Mouse (Mus musculus) CD4-positive, CD25-positive, alpha-beta regulatory T cell, adult 4 months (primary cell): ENCODE data around the gene Col7a1. TPM values are rescaled to one million over a fixed set of nuclear protein-coding genes. Genes with fewer than 3 reads are reported as not detected.

Source experiments
- ATAC-seq: one replicate; pipeline ENCODE4 v1.8.0; 2017
- polyA plus RNA-seq, 2 experiments: library from polyadenylated mRNA; unstranded; fragments of 100-300 nt; shearing (Covaris generic); gene quantifications; one replicate each; pipeline ENCODE4 v1.2.1; 2017

Col7a1 gene
- polyA plus RNA-seq: not detected

DNA sequence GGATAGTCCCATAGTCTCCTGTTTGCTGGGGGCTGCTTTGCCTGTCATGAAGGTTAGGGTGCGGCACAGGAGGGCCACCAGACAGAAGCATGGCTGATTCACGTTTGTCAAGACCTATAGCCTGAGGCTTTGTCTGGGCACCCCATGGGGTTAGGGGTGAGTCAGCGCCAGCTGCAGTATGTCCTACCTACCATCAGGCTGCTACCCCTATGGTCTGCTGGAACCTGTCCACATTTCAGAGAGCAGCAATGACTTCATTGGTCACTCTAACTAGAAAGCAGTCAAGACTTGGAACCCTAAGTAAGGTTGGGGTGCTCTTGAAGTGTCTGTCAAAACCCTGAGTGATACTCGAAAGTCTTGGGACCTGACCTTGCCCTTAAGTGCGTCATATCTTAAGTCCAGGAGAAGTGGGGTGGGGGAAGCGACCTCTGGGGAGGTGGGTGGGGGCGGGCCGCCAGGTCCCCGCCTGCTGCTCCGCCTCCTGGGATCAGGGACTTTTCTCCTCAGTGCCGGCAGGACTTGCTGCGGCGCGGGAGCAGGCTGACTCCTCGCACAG is at the start of gene Col7a1:
Gene Col7a1 (plus strand): TSS at position 506 of the 556 bp plus-strand sequence.
- ATAC-seq: no peak

DNA sequence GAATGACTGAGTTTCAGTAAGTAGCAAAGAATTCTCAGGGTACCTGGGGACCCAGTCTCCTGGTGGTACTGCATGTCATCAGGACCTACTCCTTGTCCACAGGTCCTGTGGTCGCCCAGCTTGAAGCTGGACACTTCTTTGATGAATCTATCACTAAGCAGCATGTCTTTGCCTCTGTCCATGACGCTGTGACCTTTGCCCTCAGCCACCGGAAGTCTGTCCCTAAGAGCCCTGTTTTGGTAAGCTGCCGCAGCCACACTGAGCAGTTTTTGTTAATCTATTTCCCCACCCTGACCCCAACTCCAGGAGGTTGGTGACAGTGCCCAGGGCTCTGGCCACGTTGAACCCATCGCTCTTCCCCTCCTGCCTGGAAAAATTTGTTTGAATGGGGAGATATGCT is 41.1 kb upstream of the Col7a1 start:
- ATAC-seq: no peak

DNA sequence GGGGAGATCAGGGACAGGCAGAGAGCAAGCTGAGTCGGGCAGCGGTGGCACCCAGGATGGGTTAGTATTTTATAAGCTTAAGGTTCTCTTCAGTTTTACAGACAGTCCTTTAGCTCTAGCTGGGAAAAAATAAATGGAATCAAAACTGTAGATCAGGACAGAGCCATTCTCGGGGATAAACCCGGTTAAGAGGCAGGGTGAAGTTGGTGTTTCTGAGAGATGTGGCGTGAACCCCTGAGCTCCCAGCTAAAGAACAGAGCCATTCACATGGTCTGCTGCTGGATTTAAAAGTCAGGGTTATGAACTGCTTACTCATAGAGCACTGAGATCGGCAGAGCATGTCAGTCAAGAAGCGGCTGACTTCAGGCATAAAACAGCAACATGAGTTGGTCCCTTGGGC is 40.2 kb upstream of the Col7a1 start:
- no peak for ATAC-seq

DNA sequence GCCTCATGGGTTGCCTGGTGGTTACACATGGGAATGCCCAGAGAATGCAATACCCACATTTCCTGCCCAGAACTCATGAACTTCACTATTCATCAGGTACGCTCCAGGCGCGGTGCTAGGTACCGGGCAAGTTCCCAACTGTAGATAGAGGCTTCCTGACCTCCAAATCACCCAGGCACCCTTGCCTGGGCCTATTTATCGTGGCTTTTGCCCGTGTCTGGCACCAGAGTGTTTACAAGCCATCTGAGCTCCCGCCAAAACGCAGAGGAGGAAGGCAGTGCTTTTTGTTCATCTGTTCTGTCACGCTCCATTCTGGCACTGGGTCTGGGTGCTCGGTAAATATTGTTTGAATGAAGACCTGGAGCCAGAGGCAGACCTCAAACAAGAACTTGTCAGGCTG is 39.8 kb upstream of the Col7a1 start:
- no peak for ATAC-seq

DNA sequence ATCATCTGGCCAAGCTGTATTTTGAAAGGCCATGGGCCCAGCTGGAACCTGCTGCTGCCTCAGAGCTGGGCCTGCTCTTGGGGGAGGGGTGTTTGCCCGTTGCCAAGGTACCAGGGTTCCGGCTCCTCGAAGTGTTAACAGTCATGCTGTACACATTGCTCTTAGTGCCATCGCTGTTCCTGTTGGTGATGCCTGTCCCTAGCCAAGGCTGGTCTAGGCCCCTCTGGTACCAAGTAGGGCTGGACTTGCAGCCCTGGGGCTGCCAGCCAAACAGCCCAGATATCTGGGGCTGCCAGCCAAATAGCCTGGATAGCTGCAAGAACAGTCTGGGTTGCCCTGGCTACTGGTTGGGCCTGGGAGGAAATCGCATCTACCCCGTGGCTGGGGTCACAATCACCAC is 38.9 kb upstream of the Col7a1 start, which contains the start of gene Tmem89:
Gene Tmem89 (plus strand): TSS at position 129 of the 400 bp plus-strand sequence.
- no peak for ATAC-seq

DNA sequence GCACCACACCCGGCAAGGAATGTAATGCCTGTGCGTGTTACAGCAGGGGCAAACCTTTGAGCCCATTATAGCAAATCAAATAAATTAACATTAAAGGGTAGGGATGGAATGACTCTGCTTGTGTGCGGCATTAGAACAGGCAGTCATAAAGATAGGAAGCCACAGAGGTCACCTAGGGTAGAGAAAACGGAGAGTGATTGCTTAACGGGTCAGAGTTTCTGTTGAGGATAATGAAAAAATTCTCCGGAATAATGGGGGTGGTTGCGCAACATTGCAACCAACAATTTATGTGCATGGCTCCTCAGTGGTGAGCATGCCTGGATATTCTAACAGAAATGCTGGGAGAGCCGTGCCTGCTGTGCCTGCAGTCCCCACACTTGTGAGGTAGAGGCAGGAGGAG is 27.5 kb upstream of the Col7a1 start:
- ATAC-seq: no peak

DNA sequence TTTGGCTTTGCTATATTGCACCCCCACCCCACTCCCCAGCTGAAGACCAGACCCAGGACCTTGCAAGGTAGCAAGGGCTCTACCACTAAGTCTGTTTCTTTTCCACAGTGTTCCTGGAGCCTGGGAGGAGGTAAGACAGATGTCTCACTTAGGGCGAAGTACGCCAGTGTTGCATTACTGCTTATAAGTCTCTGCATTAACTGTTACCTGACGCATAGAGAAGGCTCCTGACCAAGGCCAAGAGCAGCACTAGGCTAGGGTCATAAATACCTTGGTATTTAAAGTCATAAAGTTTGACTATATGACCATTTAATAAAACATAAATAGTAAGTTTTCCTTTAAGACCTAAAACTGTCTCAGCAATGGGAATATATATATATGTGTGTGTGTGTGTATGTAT is 25.0 kb upstream of the Col7a1 start:
- ATAC-seq: no peak

DNA sequence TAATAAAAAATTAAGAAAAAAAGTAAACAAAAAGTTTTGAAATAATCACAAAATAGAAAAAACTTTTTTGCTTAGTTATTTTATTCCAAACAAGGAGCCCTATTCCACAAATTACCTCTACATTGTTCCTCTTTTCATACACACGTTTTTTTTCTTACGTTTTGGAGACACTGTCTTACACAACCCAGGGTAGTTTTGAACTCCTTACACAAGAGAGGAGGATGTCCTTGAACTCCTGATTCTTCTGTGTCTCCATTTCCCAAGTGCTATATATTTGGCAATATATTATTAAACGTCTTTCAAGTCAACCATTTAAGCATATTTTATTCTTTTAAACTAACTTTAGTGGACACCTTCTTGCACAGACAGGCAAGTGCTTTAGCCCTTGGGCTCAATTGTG is 17.4 kb upstream of the Col7a1 start:
- peak; percentile 8 for ATAC-seq

DNA sequence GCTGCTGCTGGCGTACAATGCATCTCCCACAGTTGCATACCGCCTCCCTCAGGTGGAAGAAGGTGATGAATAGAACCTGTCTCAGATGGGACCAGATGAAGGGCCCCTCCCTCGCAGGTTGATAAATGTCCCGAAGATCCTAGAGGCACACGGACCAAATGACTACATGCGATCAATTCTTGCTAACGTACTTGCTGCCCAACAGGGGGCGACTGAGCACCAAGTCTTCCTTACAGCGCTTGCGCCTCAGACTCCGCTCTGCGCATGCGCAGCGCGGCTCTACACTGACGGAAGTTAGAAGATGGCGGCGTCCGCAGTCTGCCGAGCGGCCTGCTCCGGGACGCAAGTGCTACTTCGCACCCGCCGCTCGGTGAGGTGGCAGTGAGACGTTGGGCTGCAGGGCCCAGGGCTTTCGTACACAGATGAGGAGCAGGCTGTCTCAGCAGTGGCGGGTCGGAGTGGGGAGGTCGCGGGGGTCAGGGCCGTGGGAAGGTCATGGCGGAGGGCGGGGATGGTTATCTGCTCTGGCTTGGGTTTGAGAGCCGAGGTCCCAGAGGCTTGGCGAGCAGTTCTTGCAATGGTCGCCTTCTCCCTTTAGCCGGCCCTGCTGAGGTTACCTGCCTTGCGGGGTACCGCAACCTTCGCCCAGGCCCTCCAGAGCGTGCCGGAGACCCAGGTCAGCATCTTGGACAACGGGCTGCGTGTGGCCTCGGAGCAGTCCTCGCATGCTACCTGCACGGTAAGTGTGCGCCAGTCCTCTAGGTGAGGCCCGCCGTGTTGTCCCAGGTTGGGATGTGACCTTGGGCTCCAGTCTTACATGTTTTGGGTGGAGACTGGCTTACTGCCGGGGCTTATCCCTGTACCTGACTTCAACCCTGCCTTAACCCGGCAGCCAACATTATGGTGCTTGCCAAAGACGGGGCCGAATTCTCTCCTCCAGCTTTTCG is 16.7 kb upstream of the Col7a1 start, which contains the start of gene Uqcrc1:
Gene Uqcrc1 (plus strand): TSS at position 216 of the 947 bp plus-strand sequence.
- peak; percentile 97 for ATAC-seq

DNA sequence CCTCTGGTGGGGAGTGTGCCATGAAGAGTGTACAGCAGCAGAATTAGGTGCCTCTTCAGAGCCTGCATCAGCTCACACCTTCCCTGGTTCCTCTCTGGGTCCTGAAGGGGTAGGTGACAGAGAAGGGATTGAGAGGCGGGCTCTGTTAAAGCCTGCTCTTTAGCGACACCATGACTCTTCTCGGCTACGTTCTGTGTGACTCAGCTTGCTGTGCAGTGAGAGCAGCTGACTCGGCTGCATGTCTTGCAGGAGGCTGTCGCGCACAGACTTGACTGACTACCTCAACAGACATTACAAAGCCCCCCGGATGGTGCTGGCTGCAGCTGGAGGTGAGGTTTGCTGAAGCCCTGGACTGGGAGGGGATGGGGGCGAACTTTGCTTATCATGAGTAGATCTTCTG is 8.3 kb upstream of the Col7a1 start:
- no peak for ATAC-seq

DNA sequence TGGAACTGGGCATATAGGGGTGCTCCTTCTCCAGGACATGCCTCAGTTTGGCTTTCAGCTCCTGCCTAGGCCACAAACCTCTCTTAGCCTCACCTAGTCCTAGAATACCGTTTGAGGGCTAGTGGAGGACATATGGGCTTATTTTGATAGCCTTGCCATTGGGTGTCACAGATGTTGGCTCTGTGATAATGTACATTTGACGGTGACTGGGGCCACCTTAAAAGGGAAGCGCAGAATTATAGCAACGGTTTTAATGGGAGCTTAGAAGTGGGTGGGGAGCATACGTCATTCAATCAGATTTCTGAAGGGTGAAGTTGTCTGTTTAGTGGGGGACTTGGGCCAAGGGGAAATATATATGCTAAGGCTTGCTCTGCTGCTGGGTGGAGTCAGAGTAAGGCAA is 7.8 kb upstream of the Col7a1 start:
- ATAC-seq: no peak

DNA sequence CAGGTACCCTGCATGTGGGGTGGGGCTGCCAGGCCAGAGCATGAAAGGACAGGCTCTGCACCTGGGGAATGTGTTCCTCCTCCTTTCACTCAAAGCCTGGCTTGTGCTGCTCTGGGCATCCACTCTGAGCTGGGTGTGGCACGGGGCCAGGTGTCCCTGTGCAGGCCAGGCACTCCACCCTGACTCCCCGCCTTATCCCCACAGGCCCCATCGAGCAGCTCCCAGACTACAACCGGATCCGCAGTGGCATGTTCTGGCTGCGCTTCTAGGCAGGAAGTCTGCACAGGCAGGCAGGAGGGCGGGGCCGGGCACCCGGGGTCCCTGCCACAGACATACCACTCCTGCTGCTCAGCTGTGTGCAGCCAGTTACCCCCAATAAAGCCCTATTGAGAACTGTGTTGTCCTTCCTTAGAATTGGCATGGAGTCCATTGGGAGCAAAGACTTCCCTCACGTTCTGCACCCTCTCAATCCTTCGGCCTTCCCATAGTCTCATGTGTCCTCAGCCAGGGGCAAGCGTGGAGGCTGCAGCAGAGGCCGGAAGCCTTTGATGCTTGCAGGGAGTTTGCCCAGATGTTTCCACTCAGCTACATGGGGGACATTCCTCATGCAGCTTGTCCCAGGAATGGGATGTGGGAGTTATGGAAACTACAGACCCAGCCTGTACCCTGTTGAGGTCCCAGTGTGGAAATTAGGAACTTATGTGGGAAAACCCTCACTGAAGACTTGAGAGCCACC is 4.0 kb upstream of the Col7a1 start:
- no peak for ATAC-seq

DNA sequence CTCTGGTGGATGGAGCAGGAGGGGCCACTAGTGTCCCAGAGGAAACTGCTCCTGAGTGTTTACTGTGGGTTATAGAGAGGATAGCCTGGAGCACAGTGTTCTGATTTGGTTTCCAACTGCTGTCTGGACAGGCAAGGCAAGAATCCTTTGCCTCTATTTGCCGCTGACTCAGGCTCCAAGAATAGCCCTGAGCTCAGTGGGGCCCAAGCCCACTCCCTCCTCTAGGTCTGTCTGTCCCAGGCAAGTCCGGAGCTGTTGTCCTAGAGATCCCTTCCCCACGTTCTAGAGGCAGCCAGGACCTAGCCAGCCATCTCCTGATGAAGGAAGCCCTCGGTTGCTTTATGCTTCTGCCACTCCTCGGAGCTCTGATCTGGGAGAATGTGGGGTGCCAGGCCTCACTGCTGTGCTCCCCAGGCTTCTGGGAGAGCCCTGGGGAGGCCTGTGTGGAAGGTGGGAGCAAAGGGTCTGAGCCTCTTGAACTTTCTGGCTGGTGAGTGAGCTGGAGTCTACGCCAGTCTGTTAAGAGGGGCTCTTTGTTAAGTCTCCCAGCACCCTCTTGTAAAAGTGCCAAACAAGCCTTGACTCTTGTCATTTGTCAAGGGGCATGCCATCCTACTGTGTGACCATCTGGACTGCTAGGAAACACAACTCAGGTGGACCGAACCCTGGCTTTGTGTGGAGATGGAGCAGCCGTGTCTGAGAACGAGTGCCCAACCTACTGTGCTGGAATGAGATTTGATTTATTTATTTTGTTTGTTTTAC is 3.2 kb upstream of the Col7a1 start:
- ATAC-seq: no peak

DNA sequence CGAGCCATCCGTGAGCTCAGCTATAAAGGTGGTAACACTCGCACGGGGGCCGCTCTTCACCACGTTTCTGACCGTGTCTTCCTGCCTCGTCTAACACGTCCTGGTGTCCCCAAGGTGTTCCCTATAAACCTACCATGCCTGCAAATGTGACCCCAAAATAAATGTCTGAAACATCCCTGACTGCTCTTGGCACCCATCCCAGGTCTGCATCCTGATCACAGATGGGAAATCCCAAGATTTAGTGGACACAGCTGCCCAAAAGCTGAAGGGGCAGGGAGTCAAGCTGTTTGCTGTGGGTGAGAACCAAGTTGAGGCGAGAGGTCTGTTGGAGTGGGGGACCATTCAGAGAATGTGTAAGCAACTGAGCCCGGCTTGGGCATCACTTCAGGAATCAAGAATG is 1.9 kb downstream of the Col7a1 start:
- no peak for ATAC-seq

DNA sequence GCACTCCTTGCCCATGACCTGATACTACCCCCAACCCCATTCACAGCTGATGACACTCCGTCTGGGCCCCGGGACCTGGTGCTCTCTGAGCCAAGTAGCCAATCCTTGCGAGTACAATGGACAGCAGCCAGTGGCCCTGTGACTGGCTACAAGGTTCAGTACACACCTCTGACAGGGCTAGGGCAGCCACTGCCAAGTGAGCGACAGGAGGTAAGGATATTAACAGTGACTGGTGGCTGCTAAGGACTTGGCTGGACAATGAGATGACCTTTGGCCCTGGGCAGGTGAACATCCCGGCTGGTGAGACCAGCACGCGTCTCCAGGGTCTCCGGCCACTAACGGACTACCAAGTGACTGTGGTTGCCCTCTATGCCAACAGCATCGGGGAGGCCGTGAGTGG is 2.5 kb downstream of the Col7a1 start:
- ATAC-seq: no peak

DNA sequence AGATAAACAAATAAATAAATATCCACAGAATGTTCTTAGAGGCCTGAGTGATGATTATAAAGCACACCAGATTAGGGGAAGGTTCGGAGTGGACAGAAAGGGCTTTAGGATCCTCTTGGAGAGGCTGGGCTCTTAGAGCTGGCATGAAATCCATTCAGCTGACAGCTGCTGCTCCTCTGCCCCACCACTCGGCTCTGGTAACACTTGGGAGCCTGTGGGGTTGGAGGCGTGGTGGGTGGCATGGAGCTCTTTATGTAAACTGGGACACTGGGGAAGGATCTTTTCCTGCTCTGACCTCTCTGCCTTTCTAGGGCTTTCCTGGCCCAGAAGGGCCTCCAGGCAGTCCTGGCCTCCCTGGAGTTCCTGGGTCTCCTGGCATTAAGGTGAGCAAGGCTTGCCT is 10.2 kb downstream of the Col7a1 start:
- ATAC-seq: no peak

DNA sequence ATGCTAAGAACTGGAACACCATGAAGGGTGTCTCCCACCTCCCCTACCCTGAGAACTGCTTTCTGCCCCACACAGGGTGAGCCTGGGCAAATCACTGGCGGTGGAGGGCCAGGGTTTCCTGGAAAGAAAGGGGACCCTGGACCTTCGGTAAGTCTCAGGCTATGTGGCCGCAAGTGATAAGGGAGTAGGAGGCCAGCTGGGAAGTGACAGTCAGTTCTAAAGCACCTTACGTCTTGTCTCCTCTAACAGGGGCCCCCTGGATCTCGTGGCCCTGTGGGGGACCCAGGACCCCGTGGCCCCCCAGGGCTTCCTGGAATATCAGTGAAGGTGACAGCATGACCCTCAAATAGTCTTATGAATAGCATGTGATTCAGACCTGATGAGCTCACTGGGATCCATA is 11.0 kb downstream of the Col7a1 start:
- ATAC-seq: no peak

DNA sequence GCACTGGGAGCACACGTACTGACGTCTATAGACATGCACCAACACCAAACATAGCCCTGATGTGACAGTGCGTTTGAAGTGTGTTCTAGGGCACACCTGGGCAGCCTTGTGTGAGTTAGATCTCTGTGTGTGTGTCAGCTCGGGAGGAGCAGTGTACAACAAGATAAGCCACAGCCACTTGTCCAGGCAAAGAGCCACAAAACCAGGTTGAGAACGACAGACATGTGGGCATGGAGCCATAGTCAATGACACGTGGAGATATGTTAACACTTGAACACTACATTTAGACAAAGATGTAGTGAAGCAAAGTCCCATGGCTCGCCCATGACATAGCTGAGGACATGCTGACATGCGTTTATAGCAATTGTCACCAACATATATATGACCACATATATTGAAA is 17.2 kb downstream of the Col7a1 start:
- no peak for ATAC-seq

DNA sequence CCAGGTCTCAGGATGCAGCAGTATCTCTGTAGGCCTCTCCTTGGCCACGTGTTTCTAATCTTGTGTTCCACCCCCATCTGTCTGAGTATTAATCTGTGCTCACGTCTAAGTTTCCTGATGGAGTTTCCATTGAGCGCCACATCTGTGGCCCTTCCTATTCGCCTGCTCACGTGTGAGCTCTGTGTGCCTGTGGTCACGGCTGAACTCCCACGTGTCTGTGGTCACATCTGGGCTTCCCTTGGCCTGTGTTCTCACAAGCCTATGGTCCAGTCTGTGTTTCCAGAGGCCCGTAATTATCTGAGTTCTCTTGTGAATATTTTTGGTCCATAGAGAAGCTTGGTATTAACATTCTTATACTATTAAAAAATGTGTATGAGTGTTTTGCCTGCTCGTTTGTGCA is 23.1 kb downstream of the Col7a1 start:
- ATAC-seq: no peak

DNA sequence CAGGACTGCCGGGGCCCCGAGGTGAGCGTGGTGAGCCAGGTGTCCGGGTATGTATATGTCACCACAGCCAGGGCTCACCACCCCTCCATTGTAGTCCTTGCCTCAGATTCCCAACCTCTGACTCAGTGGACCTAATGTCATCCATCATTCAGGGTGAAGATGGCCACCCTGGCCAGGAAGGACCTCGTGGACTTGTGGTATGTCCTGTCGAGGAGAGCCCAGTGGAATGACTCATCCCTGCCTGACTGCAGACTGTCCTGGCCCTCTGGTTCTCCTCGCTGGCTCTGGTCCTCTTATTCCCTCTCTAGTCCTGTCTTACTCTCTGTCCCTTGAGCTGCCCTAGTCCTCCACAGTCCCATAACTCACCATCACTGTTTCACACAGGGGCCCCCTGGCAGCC is 24.6 kb downstream of the Col7a1 start:
- ATAC-seq: no peak

DNA sequence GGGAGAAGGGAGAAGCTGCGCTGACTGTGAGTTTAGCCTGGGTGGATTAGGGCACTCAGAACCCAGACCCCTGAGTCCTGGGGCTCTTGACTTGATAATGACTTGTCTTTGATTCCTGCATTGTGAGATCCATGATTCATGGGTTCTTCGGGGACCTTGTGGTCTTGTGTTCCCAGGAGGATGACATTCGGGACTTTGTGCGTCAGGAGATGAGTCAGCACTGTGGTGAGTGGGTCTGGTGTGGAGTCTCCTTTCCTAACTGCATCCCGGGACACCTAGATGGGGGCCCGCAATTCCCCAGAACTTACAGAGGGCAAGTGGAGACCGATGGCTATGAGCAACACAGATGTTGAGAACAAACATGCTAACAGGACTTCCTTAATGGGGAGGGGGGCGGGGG is 29.1 kb downstream of the Col7a1 start:
- no peak for ATAC-seq

DNA sequence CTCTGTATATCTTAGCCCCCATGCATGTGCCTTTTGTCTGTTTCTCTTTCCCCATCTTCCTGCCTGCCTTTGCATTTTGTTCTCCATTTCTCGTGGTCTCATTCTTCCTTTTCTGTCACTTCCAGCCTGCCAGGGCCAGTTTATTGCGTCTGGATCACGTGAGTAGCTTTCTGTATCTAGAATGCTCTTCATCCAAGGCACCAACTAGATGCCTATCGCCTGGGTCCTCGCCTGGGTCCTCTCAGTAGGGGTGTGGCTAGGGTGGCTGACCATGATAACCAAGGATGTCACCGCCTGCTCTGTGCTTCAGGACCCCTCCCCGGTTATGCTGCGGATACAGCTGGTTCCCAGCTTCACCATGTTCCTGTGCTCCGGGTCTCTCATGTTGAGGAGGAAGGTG is 29.8 kb downstream of the Col7a1 start:
- no peak for ATAC-seq

DNA sequence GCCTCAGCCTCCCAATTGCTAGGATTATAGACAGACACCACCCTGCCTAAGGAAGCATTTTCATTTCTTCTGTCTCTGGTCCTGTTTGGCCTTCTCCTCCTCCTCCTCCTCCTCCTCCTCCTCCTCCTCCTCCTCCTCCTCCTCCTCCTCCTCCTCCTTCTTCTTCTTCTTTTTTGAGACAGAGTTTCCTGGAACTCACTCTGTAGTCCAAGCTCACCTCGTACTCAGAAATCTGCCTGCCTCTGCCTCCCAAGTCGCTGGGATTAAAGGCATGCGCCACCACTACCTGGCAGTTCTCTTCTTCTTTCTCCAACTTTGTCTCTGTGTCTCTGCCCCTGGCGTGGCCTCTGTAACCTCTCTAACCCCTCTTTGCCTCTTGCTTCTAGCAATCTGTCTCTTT is 32.3 kb downstream of the Col7a1 start, which contains the start of gene Ucn2:
Gene Ucn2 (plus strand): TSS at position 301 of the 400 bp plus-strand sequence.
- no peak for ATAC-seq
